Mouse (Mus musculus) E14TG2a.4 (cell line): Measurements from ENCODE around the gene Eed.

ENCODE experiments used
- H3K27me3 ChIP-seq: 2 replicates; pipeline ENCODE4 v1.6.1; 2014; ENCODE audit warnings: low read length, control low read depth; ENCODE audit not compliant: insufficient read depth
- H3K36me3 ChIP-seq: 2 replicates; pipeline ENCODE4 v1.6.1; 2014; ENCODE audit warnings: low read length, control low read depth; ENCODE audit not compliant: insufficient read depth
- H3K4me1 ChIP-seq: replicated peaks from 2 replicates; pipeline ENCODE4 v1.6.1; 2014; ENCODE audit warnings: low read depth, low read length, control low read depth
- H3K4me3 ChIP-seq: replicated peaks from 2 replicates; pipeline ENCODE4 v1.5.1; 2014; ENCODE audit warnings: mild to moderate bottlenecking, low read length
- H3K9me3 ChIP-seq: 2 replicates; pipeline ENCODE4 v1.6.1; 2014; ENCODE audit warnings: low read length, control low read depth
- CTCF ChIP-seq: conservative IDR thresholded peaks from 2 replicates; pipeline ENCODE4 v1.5.1; 2014; ENCODE audit warnings: low read length
- NANOG ChIP-seq: IDR thresholded peaks from 2 replicates; pipeline ENCODE4 v1.6.1; 2014; ENCODE audit warnings: borderline replicate concordance, low read length, mixed read lengths
- POU5F1 ChIP-seq: IDR thresholded peaks from 2 replicates; pipeline ENCODE4 v1.6.1; 2014; ENCODE audit warnings: low read length, borderline replicate concordance

Eed gene

GRCm38 (mm10) chr7:89980485-89981422 lies at the start of gene Eed:
TSS of gene Eed (minus strand) at chr7:89980983.
- no peak for TF ChIP-seq CTCF
- no peak for TF ChIP-seq POU5F1
- TF ChIP-seq NANOG: no peak
- Histone ChIP-seq H3K4me1 (peaks cover 64% of the 10 kb centered on the region), H3K36me3 (peaks cover 32% of the 10 kb centered on the region)

GRCm38 (mm10) chr7:90029548-90030485 lies 49.0 kb upstream of the Eed start:
- Histone ChIP-seq H3K36me3 (no peaks in the 10 kb centered on the region), H3K9me3 (no peaks in the 10 kb centered on the region), H3K4me3 (peak overlapping the region; percentile 24), H3K27me3 (no peaks in the 10 kb centered on the region), H3K4me1 (peaks cover 56% of the 10 kb centered on the region)
- TF ChIP-seq CTCF (no peak), NANOG (no peak), POU5F1 (no peak)

More at GRCm38 (mm10) chr7:89980485-89981422, at the start of gene Eed:
- Histone ChIP-seq H3K27me3 (no peaks in the 10 kb centered on the region), H3K4me3 (peak within 1 kb of the TSS; percentile 98), H3K9me3 (no peaks in the 10 kb centered on the region)

- TF ChIP-seq POU5F1 (no peak), NANOG (no peak), CTCF (no peak)
- H3K4me3 ChIP-seq: peak overlapping the region; percentile 24; the same call in 1 of the 2 replicates
Measured at GRCm38 (mm10) chr7:90028888-90029547, 48.2 kb upstream of the Eed start.

GRCm38 (mm10) chr7:90024975-90025374 lies 44.2 kb upstream of the Eed start:
- TF ChIP-seq CTCF (no peak), NANOG (peak; percentile 83), POU5F1 (no peak; the same call in 1 of the 2 replicates)
- H3K9me3 ChIP-seq: no peaks in the 10 kb centered on the region
- no peaks in the 10 kb centered on the region for H3K36me3 ChIP-seq
- H3K4me1 ChIP-seq: peaks cover 90% of the 10 kb centered on the region
- H3K27me3 ChIP-seq: no peaks in the 10 kb centered on the region
- no peak overlapping the region for H3K4me3 ChIP-seq

More at GRCm38 (mm10) chr7:90028888-90029547, 48.2 kb upstream of the Eed start:
- Histone ChIP-seq H3K27me3 (no peaks in the 10 kb centered on the region), H3K9me3 (no peaks in the 10 kb centered on the region), H3K4me1 (peaks cover 64% of the 10 kb centered on the region), H3K36me3 (no peaks in the 10 kb centered on the region)

- Histone ChIP-seq H3K4me1 (peaks cover 91% of the 10 kb centered on the region), H3K9me3 (no peaks in the 10 kb centered on the region), H3K4me3 (peak overlapping the region; percentile 24; the same call in 1 of the 2 replicates), H3K27me3 (no peaks in the 10 kb centered on the region), H3K36me3 (no peaks in the 10 kb centered on the region)
- TF ChIP-seq CTCF (no peak), NANOG (no peak), POU5F1 (no peak)
Measured at GRCm38 (mm10) chr7:90022974-90023707, 42.4 kb upstream of the Eed start.

- Histone ChIP-seq H3K36me3 (no peaks in the 10 kb centered on the region), H3K27me3 (no peaks in the 10 kb centered on the region), H3K4me1 (peaks cover 89% of the 10 kb centered on the region), H3K9me3 (no peaks in the 10 kb centered on the region), H3K4me3 (no peak overlapping the region)
- no peak for TF ChIP-seq NANOG
- no peak for TF ChIP-seq CTCF
- no peak for TF ChIP-seq POU5F1
Measured at GRCm38 (mm10) chr7:90020331-90020730, 39.5 kb upstream of the Eed start.

- no peaks in the 10 kb centered on the region for H3K36me3 ChIP-seq
- no peaks in the 10 kb centered on the region for H3K9me3 ChIP-seq
- H3K27me3 ChIP-seq: no peaks in the 10 kb centered on the region
- peaks cover 81% of the 10 kb centered on the region for H3K4me1 ChIP-seq
- no peak for TF ChIP-seq CTCF
- no peak for TF ChIP-seq POU5F1
- TF ChIP-seq NANOG: no peak
- H3K4me3 ChIP-seq: no peak overlapping the region
Measured at GRCm38 (mm10) chr7:90019570-90019969, 38.8 kb upstream of the Eed start.
